Mouse (Mus musculus): Measurements from ENCODE around the gene Crip1.

DNA sequence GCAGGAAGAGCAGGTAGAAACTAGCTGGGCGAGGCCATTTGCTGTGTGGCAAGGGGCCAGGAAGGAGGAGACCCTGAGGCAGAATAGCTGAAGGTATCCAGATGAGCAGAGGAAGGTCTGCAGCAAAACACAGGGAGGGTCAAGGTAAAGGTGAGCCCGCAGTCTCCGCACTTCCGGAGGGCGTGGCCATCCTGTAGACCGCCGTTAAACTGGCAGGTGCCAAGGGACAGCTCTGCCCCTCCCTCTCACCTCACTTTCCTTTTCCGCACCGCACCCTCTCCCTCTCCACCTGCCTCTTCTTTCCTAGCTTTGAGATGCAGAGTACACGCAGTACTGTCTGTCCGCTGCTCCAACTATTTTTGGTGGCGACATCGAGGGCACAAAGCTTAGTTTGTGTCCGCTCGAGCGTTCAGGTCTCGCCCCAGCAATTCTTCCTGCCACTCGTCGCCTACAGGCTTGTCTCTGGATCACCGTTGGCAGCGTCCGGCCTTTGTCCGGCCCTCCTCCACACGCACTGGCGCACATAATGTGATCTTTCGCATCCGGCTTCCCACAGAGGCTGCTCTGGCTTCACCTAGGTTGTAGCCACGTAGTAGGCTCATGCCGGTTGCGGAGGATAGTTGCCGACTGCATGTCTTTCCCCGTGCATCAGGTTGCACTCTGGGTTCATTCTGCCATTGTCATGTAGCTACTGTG lies 9.1 kb downstream of the Crip1 start:
- TF ChIP-seq CTCF (IDR thresholded peaks at IDR 0.05; ENCODE audit: control insufficient read depth, insufficient read depth, insufficient read length): no peak
- no peak for TF ChIP-seq MYOD1 (IDR thresholded peaks at IDR 0.05; ENCODE audit: control insufficient read depth, insufficient read length, low read depth)
- no peak for TF ChIP-seq MAX (IDR thresholded peaks at IDR 0.05)
- no peak for TF ChIP-seq USF1 (IDR thresholded peaks at IDR 0.05; ENCODE audit: low read depth)
- no peak for TF ChIP-seq MYOG (IDR thresholded peaks at IDR 0.05; ENCODE audit: control insufficient read depth, extremely low read depth, insufficient read length)
- no peak for TF ChIP-seq CEBPB (IDR thresholded peaks at IDR 0.05; ENCODE audit: low read depth)
- no peak for TF ChIP-seq FOSL1 (IDR thresholded peaks at IDR 0.05; ENCODE audit: insufficient read depth, low read length, poor library complexity, severe bottlenecking)
